Comparison of ENCODE assay signal across 28 mouse cellular contexts in genomic region chr13:84365503-84365902, GRCm38 (mm10).
"Had no signal": no experiment of that assay in that cellular context is flagged by ENCODE, and none has a peak within 500 bp of the region (broad histone marks: within the 10 kb centered on the region; RNA-seq: fewer than 3 reads in every experiment).

No protein-coding gene starts in this region.

- DNase-seq: left cerebral cortex, postnatal 4 days; liver; liver, embryonic 13.5 days; liver, postnatal 0 days; lung, adult 18-20 months; lung, adult 2 months; lung, embryonic 14.5 days; lung, postnatal 10 days; lung, postnatal 14 days; lung, postnatal 36 days; lung, postnatal 4 days; midbrain, embryonic 14.5 days had no signal

- H3K36me3 ChIP-seq: limb, embryonic 10.5 days; limb, embryonic 12.5 days; limb, embryonic 13.5 days; limb, embryonic 15.5 days; liver, embryonic 12.5 days; liver, embryonic 13.5 days; liver, embryonic 15.5 days; lung, embryonic 15.5 days; midbrain, embryonic 10.5 days; midbrain, embryonic 12.5 days; midbrain, embryonic 13.5 days; midbrain, embryonic 15.5 days; neural tube, embryonic 12.5 days had no signal

- H3K9ac ChIP-seq: limb, embryonic 12.5 days; limb, embryonic 13.5 days; limb, embryonic 15.5 days; liver, embryonic 12.5 days; liver, embryonic 13.5 days; liver, embryonic 14.5 days; liver, embryonic 15.5 days; liver, postnatal 0 days; lung, embryonic 14.5 days; lung, embryonic 15.5 days; midbrain, embryonic 12.5 days; midbrain, embryonic 13.5 days; midbrain, embryonic 15.5 days; neural tube, embryonic 12.5 days had no signal

- H3K9me3 ChIP-seq: limb, embryonic 10.5 days; limb, embryonic 12.5 days; limb, embryonic 13.5 days; limb, embryonic 15.5 days; liver, embryonic 12.5 days; liver, embryonic 13.5 days; liver, embryonic 15.5 days; lung, embryonic 15.5 days; megakaryocyte, embryonic 14.5 days; midbrain, embryonic 10.5 days; midbrain, embryonic 12.5 days; midbrain, embryonic 15.5 days; neural tube, embryonic 12.5 days had no signal

- H3K4me3 ChIP-seq: limb, embryonic 10.5 days; limb, embryonic 12.5 days; limb, embryonic 13.5 days; limb, embryonic 15.5 days; liver, embryonic 12.5 days; liver, embryonic 13.5 days; liver, embryonic 15.5 days; lung, embryonic 15.5 days; megakaryocyte, embryonic 14.5 days; midbrain, embryonic 10.5 days; midbrain, embryonic 12.5 days; midbrain, embryonic 13.5 days; midbrain, embryonic 15.5 days; myocyte; neural tube, embryonic 12.5 days had no signal

- H3K27ac ChIP-seq: limb, embryonic 10.5 days; limb, embryonic 12.5 days; limb, embryonic 13.5 days; limb, embryonic 15.5 days; liver, embryonic 12.5 days; liver, embryonic 13.5 days; liver, embryonic 14.5 days; liver, embryonic 15.5 days; lung, embryonic 15.5 days; macrophage; midbrain, embryonic 10.5 days; midbrain, embryonic 12.5 days; midbrain, embryonic 13.5 days; midbrain, embryonic 15.5 days; neural tube, embryonic 12.5 days had no signal

- H3K4me1 ChIP-seq: limb, embryonic 10.5 days; limb, embryonic 12.5 days; limb, embryonic 13.5 days; limb, embryonic 15.5 days; liver, embryonic 12.5 days; liver, embryonic 13.5 days; liver, embryonic 15.5 days; lung, embryonic 15.5 days; megakaryocyte, embryonic 14.5 days; midbrain, embryonic 10.5 days; midbrain, embryonic 12.5 days; midbrain, embryonic 13.5 days; midbrain, embryonic 15.5 days; neural tube, embryonic 12.5 days had no signal
